Mouse (Mus musculus) CH12.LX (cell line): Measurements from ENCODE around the gene Mmp10. TPM values are rescaled to one million over a fixed set of nuclear protein-coding genes. Genes with fewer than 3 reads are reported as not detected.

Source experiments
- DNase-seq: peaks from one replicate; pipeline ENCODE4 v3.0.0-alpha.2; 2013; ENCODE audit errors: extremely low read depth
- H3K27ac ChIP-seq: 2 replicates; pipeline ENCODE4 v1.5.1; 2012; ENCODE audit warnings: low read depth, mild to moderate bottlenecking, control low read depth, moderate library complexity; ENCODE audit not compliant: insufficient read depth
- H3K27me3 ChIP-seq: replicated peaks from 2 replicates; pipeline ENCODE3; 2012; ENCODE audit warnings: inconsistent platforms
- H3K36me3 ChIP-seq, 2 experiments: replicated peaks in 1 of 2; 2 replicates each; pipeline versions ENCODE3 to v1.6.1; 2012; ENCODE audit warnings: inconsistent platforms in 1 of 2, low read length in 1 of 2, mild to moderate bottlenecking in 1 of 2, mixed read lengths in 1 of 2, moderate library complexity in 1 of 2; ENCODE audit not compliant: control insufficient read depth in 1 of 2, insufficient read depth in 1 of 2
- H3K4me1 ChIP-seq, 2 experiments: 2 replicates each; pipeline ENCODE4 v1.6.1; 2012; ENCODE audit warnings: inconsistent platforms in 1 of 2, moderate library complexity in 1 of 2; ENCODE audit not compliant: insufficient read depth in 2 of 2, control insufficient read depth in 1 of 2
- H3K4me2 ChIP-seq: 2 replicates; pipeline ENCODE4 v1.6.1; 2012; ENCODE audit warnings: low read depth, mild to moderate bottlenecking, control low read depth; ENCODE audit not compliant: poor library complexity, insufficient read depth, severe bottlenecking
- H3K4me3 ChIP-seq, 3 experiments: fragments of 150-350 bp in 1 of 3; sonication (generic) in 1 of 3; replicated peaks in 1 of 3; 2 replicates each; pipeline versions ENCODE3 to v1.5.1; 2011 to 2012; ENCODE audit warnings: low read depth in 2 of 3, low read length in 2 of 3, mild to moderate bottlenecking in 2 of 3, moderate library complexity in 2 of 3, control low read depth in 1 of 3, improper control_type of control experiment in 1 of 3, inconsistent platforms in 1 of 3, mixed read lengths in 1 of 3; ENCODE audit not compliant: poor library complexity in 1 of 3
- H3K79me2 ChIP-seq: replicated peaks from 2 replicates; pipeline ENCODE4 v1.6.1; 2012; ENCODE audit warnings: mild to moderate bottlenecking, moderate library complexity; ENCODE audit not compliant: control insufficient read depth, poor library complexity, insufficient read depth, severe bottlenecking; ENCODE audit errors: extremely low read depth
- H3K9ac ChIP-seq: 2 replicates; pipeline ENCODE4 v1.6.1; 2012; ENCODE audit warnings: low read depth, mild to moderate bottlenecking, control low read depth, moderate library complexity; ENCODE audit not compliant: insufficient read depth
- H3K9me3 ChIP-seq: replicated peaks from 2 replicates; pipeline ENCODE3; 2012; ENCODE audit warnings: low read length, inconsistent platforms, mixed read lengths
- CHD1 ChIP-seq: IDR thresholded peaks from 2 replicates; pipeline ENCODE4 v1.6.1; 2012; ENCODE audit warnings: low read depth, low read length, improper control_type of control experiment, inconsistent platforms
- E2F4 ChIP-seq: IDR thresholded peaks from 2 replicates; pipeline ENCODE4 v1.6.1; 2011; ENCODE audit warnings: low read depth, low read length, improper control_type of control experiment; ENCODE audit not compliant: insufficient replicate concordance
- EP300 ChIP-seq: IDR thresholded peaks from 2 replicates; pipeline ENCODE4 v1.6.1; 2011; ENCODE audit warnings: low read length, improper control_type of control experiment
- JUND ChIP-seq: conservative IDR thresholded peaks from 2 replicates; pipeline ENCODE4 v1.6.1; 2011; ENCODE audit warnings: low read depth, low read length, improper control_type of control experiment
- KAT2A ChIP-seq: IDR thresholded peaks from 2 replicates; pipeline ENCODE4 v1.6.1; 2012; ENCODE audit warnings: low read length, improper control_type of control experiment, inconsistent platforms; ENCODE audit not compliant: insufficient replicate concordance
- MAFK ChIP-seq: IDR thresholded peaks from 2 replicates; pipeline ENCODE4 v1.6.1; 2011; ENCODE audit warnings: low read length, improper control_type of control experiment; ENCODE audit not compliant: insufficient replicate concordance
- MXI1 ChIP-seq: IDR thresholded peaks from 2 replicates; pipeline ENCODE4 v1.6.1; 2011; ENCODE audit warnings: mild to moderate bottlenecking, low read depth, low read length, improper control_type of control experiment
- POLR2A ChIP-seq: IDR thresholded peaks from 2 replicates; pipeline ENCODE4 v1.6.1; 2011; ENCODE audit warnings: low read depth, mild to moderate bottlenecking, improper control_type of control experiment, low read length
- POLR2AphosphoS2 ChIP-seq: IDR thresholded peaks from 2 replicates; pipeline ENCODE4 v1.6.1; 2011; ENCODE audit warnings: low read depth, low read length, improper control_type of control experiment
- TCF12 ChIP-seq: IDR thresholded peaks from 2 replicates; pipeline ENCODE4 v1.6.1; 2014; ENCODE audit warnings: low read depth, mild to moderate bottlenecking, inconsistent platforms, low read length, improper control_type of control experiment
- UBTF ChIP-seq: IDR thresholded peaks from 2 replicates; pipeline ENCODE4 v1.6.1; 2012; ENCODE audit warnings: low read depth, mild to moderate bottlenecking, inconsistent platforms, low read length, improper control_type of control experiment, moderate library complexity
- USF2 ChIP-seq: conservative IDR thresholded peaks from 2 replicates; pipeline ENCODE4 v1.6.1; 2011; ENCODE audit warnings: low read depth, low read length, improper control_type of control experiment
- ZC3H11A ChIP-seq: IDR thresholded peaks from 2 replicates; pipeline ENCODE4 v1.6.1; 2012; ENCODE audit warnings: low read depth, mild to moderate bottlenecking, inconsistent platforms, low read length, improper control_type of control experiment
- dilution Hi-C: fragments of 300-500 bp; cut with MboI; formaldehyde crosslinking; loops from 2 replicates; pipeline ENCODE4 v1.14.3; 2020; ENCODE audit warnings: low sequenced_read_pairs; ENCODE audit not compliant: extremely low pct_unique_long_range_greater_than_20kb, extremely low pct_ligation_motif_present
- in situ Hi-C: fragments of 300-500 bp; cut with MboI; formaldehyde crosslinking; loops from 3 replicates; pipeline ENCODE4 v1.14.3; 2019; ENCODE audit warnings: low sequenced_read_pairs, low pct_ligation_motif_present, low pct_unique_long_range_greater_than_20kb, mixed read lengths
- polyA plus RNA-seq: library from polyadenylated mRNA; unstranded; fragments of >175 nt; gene quantifications from 2 replicates; pipeline ENCODE4 v1.2.1, GENCODE M21; 2012; ENCODE audit warnings: low read depth; ENCODE audit not compliant: insufficient read length
- total RNA-seq, 2 experiments: library from RNA; depleted of rRNA; stranded (reverse); fragments of 300-350 nt in 1 of 2; fragments of >200 nt in 1 of 2; gene quantifications; 2 replicates each; pipeline ENCODE4 v1.2.3; 2012 to 2014

The Mmp10 gene
- total and polyA plus RNA-seq, 3 experiments = 1.4 to 4.2 (median 1.9) TPM

GRCm38 (mm10) chr9:7544923-7545457, 42.8 kb downstream of the Mmp10 start (continued):
- TF ChIP-seq POLR2AphosphoS2 (no peak), USF2 (no peak), E2F4 (no peak)
- TF ChIP-seq, all 38 proteins: peak for 0

- H3K79me2 ChIP-seq = no peaks in the 10 kb centered on the region
- no peaks in the 10 kb centered on the region for H3K9me3 ChIP-seq
- no peak overlapping the region for H3K4me3 ChIP-seq
- no peaks in the 10 kb centered on the region for H3K36me3 ChIP-seq
- TF ChIP-seq ZC3H11A = no peak
- no peak for TF ChIP-seq POLR2A
- no peak for TF ChIP-seq MXI1
- in situ Hi-C loops = no loop called here
- H3K27ac ChIP-seq = no peak overlapping the region
- no peak overlapping the region for H3K9ac ChIP-seq
- peaks cover 0 to 2% of the 10 kb centered on the region in 2 experiments; a peak in 1 of 4 replicates for H3K4me1 ChIP-seq
- no peak for DNase-seq
- no peaks in the 10 kb centered on the region for H3K27me3 ChIP-seq
- dilution Hi-C loops = no loop called here
- H3K4me2 ChIP-seq = no peak overlapping the region
These were observed 43.3 kb downstream of the Mmp10 start for GRCm38 (mm10) chr9:7545471-7545870.

- no peaks in the 10 kb centered on the region for H3K9me3 ChIP-seq
- H3K4me3 ChIP-seq = no peak overlapping the region
- TF ChIP-seq KAT2A = no peak
- no peak for TF ChIP-seq MAFK
- no peak for TF ChIP-seq JUND
- no peak for TF ChIP-seq TCF12
- TF ChIP-seq CHD1 = no peak
- TF ChIP-seq USF2 = no peak
- dilution Hi-C loops (no loop called here), in situ Hi-C loops (no loop called here)
- peaks cover 0 to 2% of the 10 kb centered on the region in 2 experiments; a peak in 1 of 4 replicates for H3K4me1 ChIP-seq
- H3K4me2 ChIP-seq = no peak overlapping the region
- no peaks in the 10 kb centered on the region for H3K79me2 ChIP-seq
- no peak for DNase-seq
- no peaks in the 10 kb centered on the region for H3K27me3 ChIP-seq
- H3K36me3 ChIP-seq = no peaks in the 10 kb centered on the region
- no peak overlapping the region for H3K27ac ChIP-seq
- H3K9ac ChIP-seq = no peak overlapping the region
These were observed 43.8 kb downstream of the Mmp10 start for GRCm38 (mm10) chr9:7545920-7546319.

- Histone ChIP-seq H3K9me3 (no peaks in the 10 kb centered on the region), H3K27ac (no peak overlapping the region), H3K4me3 (no peak overlapping the region), H3K9ac (no peak overlapping the region), H3K36me3 (no peaks in the 10 kb centered on the region), H3K4me1 (peaks cover 0 to 17% of the 10 kb centered on the region in 2 experiments; a peak in 2 of 4 replicates), H3K4me2 (no peak overlapping the region), H3K27me3 (no peaks in the 10 kb centered on the region), H3K79me2 (no peaks in the 10 kb centered on the region)
- in situ Hi-C loops = no loop called here
- no peak for DNase-seq
- dilution Hi-C loops = no loop called here
- TF ChIP-seq EP300 (no peak), TCF12 (no peak), UBTF (no peak)
These were observed 49.8 kb downstream of the Mmp10 start for GRCm38 (mm10) chr9:7551943-7552342.
